17 mouse cellular contexts compared by ENCODE assay signal in genomic region chr19:21862991-21863931, GRCm38 (mm10).
DNase-seq lines count a peak whose midpoint lies in the region; ATAC-seq and TF ChIP-seq lines count a peak whose summit lies in the region.
"Had no signal": no experiment of that assay in that cellular context is flagged by ENCODE, and none has a peak within 500 bp of the region (broad histone marks: within the 10 kb centered on the region; RNA-seq: fewer than 3 reads in every experiment).

No protein-coding gene starts in this region.

- peak in 1 of 2 experiments; percentile 12 for DNase-seq in spleen, adult 2 months (ENCODE audit: low read depth in 1 of 2, low spot score in 2 of 2)
- no peak for DNase-seq in spleen, postnatal 14 days (ENCODE audit: low spot score in 2 of 2)
- no peak for DNase-seq in embryonic facial prominence, embryonic 14.5 days (ENCODE audit: low spot score)
- peak; percentile 48 for DNase-seq in splenic B cell, adult 2 months (ENCODE audit: low read depth, low spot score)
- DNase-seq in hindbrain, embryonic 10.5 days (ENCODE audit: low spot score) = no peak
- no peak for DNase-seq in layer of hippocampus, adult 11-12 months (ENCODE audit: low spot score)
- DNase-seq: cerebellum, postnatal 14 days; kidney, adult 2 months; kidney, postnatal 36 days; lung, embryonic 14.5 days; thymus, postnatal 14 days had no signal

- no peaks in the 10 kb centered on the region for H3K36me3 ChIP-seq in spleen, adult 2 months (ENCODE audit: control insufficient read depth, insufficient read depth, low read length)
- peaks cover 6% of the 10 kb centered on the region; the same call in 1 of the 2 replicates for H3K36me3 ChIP-seq in embryonic facial prominence, embryonic 14.5 days (ENCODE audit: control insufficient read depth, insufficient read depth, low read length)
- no peaks in the 10 kb centered on the region for H3K36me3 ChIP-seq in splenic B cell, adult 2 months (ENCODE audit: control insufficient read depth, insufficient read depth, low read length, poor library complexity, severe bottlenecking)
- peaks cover 32% of the 10 kb centered on the region for H3K36me3 ChIP-seq in hindbrain, embryonic 10.5 days

- no peak overlapping the region for H3K4me3 ChIP-seq in spleen, adult 2 months (ENCODE audit: extremely low read depth, insufficient read depth, insufficient read length)
- no peak overlapping the region for H3K4me3 ChIP-seq in embryonic facial prominence, embryonic 14.5 days (ENCODE audit: low read depth, low read length)
- H3K4me3 ChIP-seq in hindbrain, embryonic 10.5 days = no peak overlapping the region
- H3K4me3 ChIP-seq: embryonic facial prominence, embryonic 12.5 days; forebrain, embryonic 15.5 days; heart, embryonic 15.5 days; hindbrain, embryonic 15.5 days; limb, embryonic 15.5 days had no signal

- no peak overlapping the region for H3K4me2 ChIP-seq in embryonic facial prominence, embryonic 14.5 days (ENCODE audit: low read depth, low read length)
- H3K4me2 ChIP-seq: embryonic facial prominence, embryonic 12.5 days; forebrain, embryonic 15.5 days; heart, embryonic 15.5 days; hindbrain, embryonic 15.5 days; limb, embryonic 15.5 days; lung, embryonic 14.5 days had no signal

- H3K9me3 ChIP-seq in embryonic facial prominence, embryonic 14.5 days (ENCODE audit: control insufficient read depth, low read length) = no peaks in the 10 kb centered on the region
- H3K9me3 ChIP-seq in hindbrain, embryonic 10.5 days = no peaks in the 10 kb centered on the region
- H3K9me3 ChIP-seq: embryonic facial prominence, embryonic 12.5 days; forebrain, embryonic 15.5 days; heart, embryonic 15.5 days; hindbrain, embryonic 15.5 days; limb, embryonic 15.5 days had no signal

- peaks cover 18% of the 10 kb centered on the region; the same call in 1 of the 2 replicates for H3K4me1 ChIP-seq in spleen, adult 2 months (ENCODE audit: control insufficient read depth, insufficient read depth, insufficient read length)
- no peaks in the 10 kb centered on the region for H3K4me1 ChIP-seq in embryonic facial prominence, embryonic 14.5 days (ENCODE audit: control insufficient read depth, insufficient read depth, low read length)
- no peaks in the 10 kb centered on the region for H3K4me1 ChIP-seq in hindbrain, embryonic 10.5 days (replicated peaks)
- H3K4me1 ChIP-seq: embryonic facial prominence, embryonic 12.5 days; forebrain, embryonic 15.5 days; hindbrain, embryonic 15.5 days had no signal

- H3K27ac ChIP-seq in spleen, adult 2 months (ENCODE audit: insufficient read depth, low read length) = peak overlapping the region; percentile 30; the same call in 1 of the 2 replicates
- H3K27ac ChIP-seq in embryonic facial prominence, embryonic 14.5 days (replicated peaks; ENCODE audit: low read depth, low read length) = no peak overlapping the region
- H3K27ac ChIP-seq in hindbrain, embryonic 10.5 days = no peak overlapping the region
- H3K27ac ChIP-seq: embryonic facial prominence, embryonic 12.5 days; forebrain, embryonic 15.5 days; heart, embryonic 15.5 days; hindbrain, embryonic 15.5 days; limb, embryonic 15.5 days had no signal

- 62% methylated on average over 9 of the region's 9 CpGs for WGBS in spleen, adult 2 months
- WGBS in embryonic facial prominence, embryonic 14.5 days = 87% methylated on average over 9 of the region's 9 CpGs
- 93% methylated on average over 9 of the region's 9 CpGs for WGBS in hindbrain, embryonic 10.5 days

- no peak for TF ChIP-seq POLR2A in spleen, adult 2 months (IDR thresholded peaks at IDR 0.05; ENCODE audit: low read depth, low read length)

- no peak for TF ChIP-seq CTCF in spleen, adult 2 months (IDR thresholded peaks at IDR 0.05; ENCODE audit: extremely low read depth, insufficient read depth, insufficient read length, insufficient replicate concordance)

- peak; percentile 88 for ATAC-seq in CD4-positive, CD25-positive, alpha-beta regulatory T cell, adult 4 months
- ATAC-seq in embryonic facial prominence, embryonic 14.5 days (ENCODE audit: low read depth) = peak; percentile 17; the same call in 1 of the 2 replicates
- ATAC-seq: forebrain, embryonic 15.5 days had no signal

- H3K9ac ChIP-seq in embryonic facial prominence, embryonic 14.5 days (ENCODE audit: low read depth, low read length) = no peak overlapping the region
- H3K9ac ChIP-seq: embryonic facial prominence, embryonic 12.5 days; forebrain, embryonic 15.5 days; heart, embryonic 15.5 days; hindbrain, embryonic 15.5 days; limb, embryonic 15.5 days; lung, embryonic 14.5 days had no signal

- H3K27me3 ChIP-seq in spleen, adult 2 months (ENCODE audit: control insufficient read depth, insufficient read depth, low read length) = no peaks in the 10 kb centered on the region
- no peaks in the 10 kb centered on the region for H3K27me3 ChIP-seq in embryonic facial prominence, embryonic 14.5 days (replicated peaks; ENCODE audit: control insufficient read depth, insufficient read depth, low read length)
- H3K27me3 ChIP-seq in splenic B cell, adult 2 months (ENCODE audit: control insufficient read depth, insufficient read depth, low read length, poor library complexity, severe bottlenecking) = no peaks in the 10 kb centered on the region
- no peaks in the 10 kb centered on the region for H3K27me3 ChIP-seq in hindbrain, embryonic 10.5 days (ENCODE audit: insufficient read depth, poor library complexity, severe bottlenecking)
- H3K27me3 ChIP-seq: embryonic facial prominence, embryonic 12.5 days; forebrain, embryonic 15.5 days; heart, embryonic 15.5 days; hindbrain, embryonic 15.5 days; limb, embryonic 15.5 days had no signal
